Mouse (Mus musculus) liver, postnatal 0 days (tissue): Measurements from ENCODE around the gene Pgpep1.
A peak's percentile ranks its signal among the peaks of the same experiment; 100 is the strongest.

ENCODE experiments used
- CTCF ChIP-seq: sonication (generic); IDR thresholded peaks from 2 replicates; pipeline ENCODE4 v1.5.1; 2016; ENCODE audit warnings: antibody characterized with exemption, low read depth
- EP300 ChIP-seq: IDR thresholded peaks from 2 replicates; pipeline ENCODE4 v1.6.1; 2016; ENCODE audit warnings: antibody characterized with exemption, low read depth, mild to moderate bottlenecking

GRCm38 (mm10) chr8:70634066-70634465, 26.1 kb downstream of the Pgpep1 start:
- no peak for TF ChIP-seq CTCF
- peak; percentile 80 for TF ChIP-seq EP300
